Mouse (Mus musculus): ENCODE measurements around the gene Naaa.
A peak's percentile ranks its signal among the peaks of the same experiment; 100 is the strongest.

Naaa gene

DNA sequence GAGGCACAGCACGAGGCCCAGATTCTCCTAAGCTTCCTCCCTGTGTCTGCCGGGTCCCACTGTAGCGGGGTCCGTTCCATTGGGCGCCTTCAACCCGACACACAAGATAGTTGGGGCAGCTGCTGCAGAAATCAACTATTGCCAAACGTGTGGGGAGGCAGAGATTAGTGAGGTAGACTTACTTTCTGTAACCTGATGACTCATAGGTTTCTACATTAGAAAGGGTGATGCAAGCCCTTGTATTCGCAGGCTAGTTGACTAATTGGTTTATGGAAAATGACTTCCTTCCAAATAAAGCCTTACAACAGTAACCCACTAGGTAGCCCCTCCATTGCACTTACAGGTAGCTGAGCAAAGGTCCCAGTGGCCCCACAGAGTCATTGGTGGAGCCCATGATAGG lies 15.3 kb downstream of the Naaa start:
- DNase-seq = no peak

GRCm38 (mm10) chr5:92256218-92256617 lies 21.8 kb downstream of the Naaa start, which contains the start of gene Ppef2:
TSS of gene Ppef2 (minus strand) at chr5:92256278.
- no peak for DNase-seq

- DNase-seq = no peak
Observed at GRCm38 (mm10) chr5:92254476-92254875, 23.5 kb downstream of the Naaa start.

- no peak for DNase-seq
Observed at GRCm38 (mm10) chr5:92252797-92253343, 25.1 kb downstream of the Naaa start.

- DNase-seq = no peak
Observed at GRCm38 (mm10) chr5:92252031-92252430, 25.9 kb downstream of the Naaa start.

DNA sequence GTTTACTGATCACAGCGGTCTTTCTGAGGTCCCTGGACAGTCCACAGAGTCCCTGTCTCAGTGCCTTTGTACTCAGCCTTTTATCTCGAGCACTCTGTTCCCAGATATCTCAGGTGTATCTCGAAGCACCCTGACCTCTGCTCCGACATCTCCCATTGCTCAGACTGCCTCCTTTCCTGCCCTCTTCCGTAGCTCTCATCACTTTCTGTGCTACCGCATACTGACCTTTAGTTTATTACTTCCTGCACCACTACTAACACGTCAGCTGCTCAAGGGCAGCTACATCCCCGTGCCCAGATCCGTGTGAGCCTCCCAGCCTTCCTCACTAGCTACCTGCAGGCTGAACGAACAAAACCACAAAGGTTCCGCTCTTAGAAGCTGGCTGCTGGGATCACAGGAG lies 29.4 kb downstream of the Naaa start:
- no peak for DNase-seq

DNA sequence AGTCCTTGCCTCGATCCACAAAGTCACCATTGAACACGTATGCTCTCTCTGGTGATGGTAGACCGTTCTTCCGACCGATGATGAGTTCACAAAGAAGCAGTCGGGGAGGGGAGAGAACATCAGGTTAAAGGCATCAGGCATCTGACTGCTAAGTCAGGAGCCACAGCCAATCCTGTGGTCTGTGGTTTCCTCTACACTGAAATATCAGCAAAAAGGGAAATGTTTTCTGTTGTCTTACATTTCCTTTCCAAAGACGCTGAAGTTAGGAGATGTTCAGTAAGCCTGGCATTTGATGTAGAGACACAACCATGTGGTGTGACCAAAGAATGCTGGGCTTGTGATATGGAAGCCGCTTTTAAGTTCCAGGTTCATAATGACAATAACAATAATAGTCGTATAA lies 32.5 kb downstream of the Naaa start:
- DNase-seq = no peak

DNA sequence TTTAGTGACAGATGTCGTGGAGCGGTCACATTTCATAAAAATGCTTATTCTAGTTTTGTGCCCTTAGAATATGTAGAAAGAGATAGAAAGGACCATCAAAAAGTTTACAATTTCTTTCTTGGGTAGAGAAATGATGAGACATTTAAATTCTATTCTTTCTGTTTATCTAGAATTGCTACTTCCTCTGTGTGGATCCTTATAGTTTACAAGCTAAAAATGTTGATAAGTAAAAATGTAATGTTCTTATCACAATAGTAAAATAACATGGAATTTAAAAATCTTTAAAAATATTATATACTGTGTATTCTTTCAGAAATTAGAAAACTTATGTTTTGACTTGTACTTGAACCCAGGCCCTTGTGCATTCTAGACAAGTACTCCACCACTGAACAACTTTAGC lies 33.1 kb downstream of the Naaa start:
- no peak for DNase-seq

DNA sequence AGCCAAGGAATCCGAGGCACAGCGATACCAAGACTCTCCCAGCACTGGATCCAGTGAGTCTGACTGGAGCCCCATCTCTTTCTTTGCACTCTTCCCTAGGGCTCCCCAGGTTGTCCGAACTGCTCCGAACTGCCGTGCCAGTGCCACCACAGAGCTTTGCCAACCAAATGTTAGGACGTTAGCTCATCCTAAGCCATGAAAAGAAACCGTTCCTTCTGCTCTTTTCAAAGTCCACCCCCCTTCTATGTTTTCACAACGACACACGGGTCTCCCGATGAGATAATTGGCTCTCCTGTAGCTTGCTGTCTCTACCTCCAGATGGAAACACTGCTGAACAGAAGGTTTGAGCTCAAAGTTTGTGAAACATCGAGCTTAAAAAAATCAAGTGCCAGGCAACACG lies 37.2 kb downstream of the Naaa start:
- peak; percentile 67 for DNase-seq

GRCm38 (mm10) chr5:92239333-92240232 lies 38.4 kb downstream of the Naaa start:
- peak; percentile 47 for DNase-seq

- no peak for DNase-seq
Observed at GRCm38 (mm10) chr5:92234939-92235557, 42.9 kb downstream of the Naaa start.

DNA sequence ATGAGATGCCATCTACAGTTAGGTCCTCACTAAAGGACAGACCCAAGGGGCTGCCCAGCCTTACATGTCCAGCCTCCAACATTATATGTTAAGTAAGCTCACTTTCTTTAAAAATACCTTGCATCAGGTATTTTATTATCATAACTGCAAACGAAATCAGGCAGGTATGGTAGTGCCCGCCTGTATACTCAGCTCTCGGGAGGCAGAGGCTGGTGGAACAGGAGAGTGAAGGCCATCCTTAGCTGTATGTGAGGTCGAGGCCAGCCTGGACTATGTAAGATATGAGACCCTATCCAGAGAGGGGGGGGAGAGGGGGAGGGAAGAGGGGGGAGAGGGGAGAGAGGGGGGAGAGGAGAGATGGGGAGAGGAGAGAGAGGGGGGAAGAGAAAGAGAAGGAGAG lies 44.6 kb downstream of the Naaa start:
- no peak for DNase-seq

GRCm38 (mm10) chr5:92231836-92232235 lies 46.1 kb downstream of the Naaa start:
- no peak for DNase-seq

DNA sequence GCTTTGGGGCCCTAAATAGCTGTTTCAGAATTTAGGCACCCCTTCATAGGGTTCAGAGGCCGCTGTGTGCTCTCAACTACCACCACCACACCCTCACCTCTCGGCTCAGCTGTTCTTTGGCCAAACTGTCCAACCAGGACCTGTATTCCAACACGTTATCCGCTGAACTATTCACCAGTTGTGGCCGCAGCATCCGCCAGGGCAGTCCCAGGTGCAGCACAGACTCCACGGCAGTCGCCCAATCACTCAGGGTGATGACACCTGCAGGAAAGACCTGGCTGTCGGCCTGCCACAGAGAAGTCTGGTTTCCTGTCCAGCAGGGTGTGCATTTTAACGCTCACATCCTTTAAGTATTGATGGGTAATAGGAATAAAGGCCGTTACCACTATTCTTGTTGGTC lies 47.7 kb downstream of the Naaa start:
- no peak for DNase-seq

- DNase-seq = no peak
Observed at GRCm38 (mm10) chr5:92229514-92229913, 48.5 kb downstream of the Naaa start.

- DNase-seq = no peak
Observed at GRCm38 (mm10) chr5:92228776-92229175, 49.2 kb downstream of the Naaa start.

GRCm38 (mm10) chr5:92227782-92228181 lies 50.2 kb downstream of the Naaa start:
- no peak for DNase-seq

GRCm38 (mm10) chr5:92220287-92220902 lies 57.6 kb downstream of the Naaa start:
- DNase-seq = no peak

DNA sequence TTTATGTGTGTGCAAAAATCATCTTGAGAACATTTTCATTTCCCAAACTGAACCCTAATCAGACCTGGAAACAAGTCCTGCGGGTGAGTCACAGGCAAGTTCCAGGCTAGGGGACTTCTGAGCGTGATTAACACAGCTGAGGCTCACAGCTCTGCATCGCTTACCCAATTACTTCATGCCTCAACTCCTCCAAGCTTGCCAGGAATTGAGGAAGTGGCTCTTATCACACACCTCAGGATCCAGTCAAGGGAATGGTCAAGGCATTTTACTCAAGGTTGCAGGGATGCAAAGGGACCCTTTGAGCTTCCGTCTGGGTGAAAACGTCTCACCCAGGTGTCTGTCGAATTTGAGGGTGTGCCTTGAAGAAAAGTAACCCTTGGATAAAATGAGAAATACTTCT lies 58.1 kb downstream of the Naaa start:
- DNase-seq = no peak

DNA sequence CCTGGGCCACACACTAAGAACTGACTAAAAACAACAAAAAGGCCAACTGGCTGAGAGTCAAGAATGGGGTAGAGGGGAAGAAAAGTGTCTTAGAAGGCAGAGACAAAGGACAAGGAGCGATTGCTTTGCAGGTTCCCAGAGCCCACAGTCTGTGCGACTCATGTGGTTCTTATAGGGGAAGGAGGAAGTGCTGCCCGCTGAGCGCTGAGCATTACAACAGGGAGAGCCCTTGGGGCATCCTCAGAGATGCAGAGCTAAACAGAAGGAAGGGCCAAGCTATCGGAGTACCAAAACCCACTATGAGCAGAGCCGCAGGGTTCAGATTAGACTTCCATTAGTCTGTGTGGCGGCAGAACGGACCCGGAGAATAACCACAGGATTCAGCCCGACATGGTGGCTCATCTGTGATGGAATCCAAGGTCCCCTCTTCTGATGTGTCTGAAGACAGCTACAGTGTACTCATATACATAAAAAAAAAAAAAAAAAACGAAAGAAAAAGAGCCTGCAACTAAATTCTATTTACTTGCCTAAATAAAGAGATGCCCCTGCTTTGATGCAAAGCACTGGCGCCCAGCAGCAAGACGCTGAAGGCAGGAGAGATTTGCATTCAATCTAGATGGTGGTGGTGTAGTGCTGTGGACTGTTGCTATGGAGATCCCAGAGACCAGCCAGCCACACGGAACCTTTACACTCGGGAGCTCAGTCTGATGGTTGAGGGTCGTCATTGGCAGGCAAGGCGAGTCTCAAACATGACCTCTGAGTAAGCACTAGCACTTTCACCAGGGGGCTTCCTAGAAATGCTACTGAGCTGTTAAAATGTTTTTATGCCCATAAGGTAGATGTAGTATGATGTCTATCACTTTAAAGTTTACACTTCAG lies 58.8 kb downstream of the Naaa start:
- no peak for DNase-seq

DNA sequence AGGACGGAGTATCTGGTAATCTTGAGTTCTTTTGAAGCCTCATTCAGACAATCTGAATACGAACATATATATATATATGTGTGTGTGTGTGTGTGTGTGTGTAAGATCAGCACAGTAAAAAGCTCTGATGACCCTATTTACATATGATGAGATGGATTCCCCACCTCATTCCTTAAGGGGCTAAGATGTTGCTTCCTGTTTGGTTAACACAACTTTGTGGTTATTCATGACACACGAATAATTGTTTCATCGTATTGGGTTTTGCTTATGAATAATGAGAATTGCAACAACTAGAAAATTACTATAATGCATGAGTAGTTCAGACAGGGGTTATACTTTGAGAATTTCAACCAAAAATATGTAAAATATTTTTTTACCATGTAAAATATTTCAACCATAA lies 62.7 kb downstream of the Naaa start, which contains the start of gene U90926:
Gene U90926, minus strand, starts transcription at position 101 of the 400 bp plus-strand sequence.
- DNase-seq = no peak

GRCm38 (mm10) chr5:92212231-92212630 lies 65.7 kb downstream of the Naaa start:
- DNase-seq = no peak

DNA sequence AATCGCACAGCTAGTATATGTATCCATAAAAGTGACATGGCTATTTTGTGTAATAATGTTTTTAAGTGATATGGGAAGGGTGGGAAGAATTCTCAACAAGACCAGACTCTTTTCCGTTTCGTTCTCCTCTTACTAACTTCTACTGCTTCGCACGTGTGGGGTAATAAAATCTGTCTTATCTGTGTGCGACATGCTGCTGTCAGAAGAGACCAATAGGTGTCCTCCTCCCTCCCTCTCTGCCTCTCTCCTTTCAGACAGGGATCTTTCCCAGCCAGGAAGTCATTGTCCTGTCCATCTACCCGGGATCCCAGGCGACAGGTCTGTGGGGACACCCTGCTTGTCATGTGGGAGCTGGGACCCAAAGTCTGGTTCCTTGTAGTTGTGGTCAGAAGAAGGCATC lies 67.8 kb downstream of the Naaa start:
- DNase-seq = no peak
